Mouse (Mus musculus) macrophage (primary cell): ENCODE results near the gene Hba-a2. TPM values are rescaled to one million over a fixed set of nuclear protein-coding genes. Genes with fewer than 3 reads are reported as not detected.
A peak's percentile ranks its signal among the peaks of the same experiment; 100 is the strongest.
"Not testable (repeated sequence)": the region's sequence is repeated elsewhere in the genome, so short reads cannot be mapped to it uniquely, and the experiment has no call there.

Experiments
- H3K27ac ChIP-seq: fragments of 350-480 bp; formaldehyde crosslinking; 2 replicates; pipeline ENCODE4 v1.9.0; 2021
- H3K36me3 ChIP-seq: fragments of 350-480 bp; formaldehyde crosslinking; 2 replicates; pipeline ENCODE4 v1.9.0; 2021; ENCODE audit errors: inconsistent target
- H3K4me3 ChIP-seq: fragments of 350-480 bp; formaldehyde crosslinking; 2 replicates; pipeline ENCODE4 v1.9.0; 2021; ENCODE audit errors: inconsistent target
- H3K79me2 ChIP-seq: fragments of 350-480 bp; formaldehyde crosslinking; 2 replicates; pipeline ENCODE4 v1.9.0; 2021; ENCODE audit errors: inconsistent target
- WGBS: methylation state at CpG from one replicate; pipeline ENCODE4 v1.1.7; 2026; ENCODE audit warnings: inconsistent platforms; ENCODE audit not compliant: missing documents; 5-methylcytosine and 5-hydroxymethylcytosine counted together
- polyA plus RNA-seq: library from polyadenylated mRNA; stranded (reverse); fragments of 250-400 nt; gene quantifications from 3 replicates; pipeline ENCODE4 v1.2.4, GENCODE M21; 2018; ENCODE audit warnings: inconsistent platforms
- total RNA-seq, 78 experiments: library from RNA; depleted of rRNA; stranded (reverse); fragments of 250-400 nt; gene quantifications; 1 replicate in 9 of 78; 2 replicates in 24 of 78; 3 replicates in 43 of 78; 4 replicates in 2 of 78; pipeline ENCODE4 v1.2.4; 2018; ENCODE audit warnings: inconsistent platforms in 56 of 78

The Hba-a2 gene
- total RNA-seq (2018; cell fraction: chromatin; rRNA removed), result not detected
- under 1 TPM in 1 of 26 experiments, not detected in 25; 0.19 TPM for total RNA-seq (2018; cell fraction: cytosol; rRNA removed)
- 1 to 10 TPM in 1 of 26 experiments, not detected in 25; 3.7 TPM for total RNA-seq (2018; cell fraction: nucleus; rRNA removed)
- polyA plus RNA-seq, result not detected in 3 replicates

DNA sequence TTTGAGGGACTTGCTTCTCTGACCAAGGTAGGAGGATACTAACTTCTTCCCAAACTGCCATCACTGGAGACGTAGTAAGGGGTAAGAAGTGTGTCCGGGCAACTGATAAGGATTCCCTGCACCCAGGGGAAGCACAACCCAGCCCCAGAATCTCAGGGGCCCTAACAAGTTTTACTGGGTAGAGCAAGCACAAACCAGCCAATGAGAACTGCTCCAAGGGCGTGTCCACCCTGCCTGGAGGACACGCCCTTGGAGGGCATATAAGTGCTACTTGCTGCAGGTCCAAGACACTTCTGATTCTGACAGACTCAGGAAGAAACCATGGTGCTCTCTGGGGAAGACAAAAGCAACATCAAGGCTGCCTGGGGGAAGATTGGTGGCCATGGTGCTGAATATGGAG, at the start of gene Hba-a2:
TSS of gene Hba-a2 (plus strand) at position 287 of the 400 bp plus-strand sequence.
- not testable (repeated sequence) for H3K4me3 ChIP-seq, H3K36me3 ChIP-seq, H3K79me2 ChIP-seq, H3K27ac ChIP-seq
- WGBS, result no CpG with 5 or more reads among the region's 4 CpGs

DNA sequence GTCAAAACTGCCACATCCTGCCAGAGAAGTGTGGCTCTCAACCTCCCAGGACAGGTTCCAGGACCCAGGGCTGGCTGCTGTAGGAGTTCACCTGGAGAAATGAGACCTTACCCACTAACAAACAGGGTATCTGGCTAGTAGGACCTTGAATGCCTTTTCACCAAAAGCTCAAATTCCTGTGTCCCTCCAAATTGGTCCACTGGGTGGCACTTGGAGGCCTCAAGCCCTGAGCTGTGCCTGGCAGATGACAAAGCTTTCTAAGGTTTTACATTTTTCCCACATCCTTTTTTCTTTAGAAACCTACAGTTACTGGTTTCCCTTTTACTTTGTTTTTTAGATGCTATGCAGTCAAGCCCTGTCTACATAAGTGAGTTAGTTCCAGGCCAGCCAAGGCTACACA, 49.2 kb upstream of the Hba-a2 start:
- no peak overlapping the region for H3K27ac ChIP-seq
- no peaks in the 10 kb centered on the region for H3K79me2 ChIP-seq
- no peak overlapping the region for H3K4me3 ChIP-seq
- peaks cover 54% of the 10 kb centered on the region for H3K36me3 ChIP-seq

DNA sequence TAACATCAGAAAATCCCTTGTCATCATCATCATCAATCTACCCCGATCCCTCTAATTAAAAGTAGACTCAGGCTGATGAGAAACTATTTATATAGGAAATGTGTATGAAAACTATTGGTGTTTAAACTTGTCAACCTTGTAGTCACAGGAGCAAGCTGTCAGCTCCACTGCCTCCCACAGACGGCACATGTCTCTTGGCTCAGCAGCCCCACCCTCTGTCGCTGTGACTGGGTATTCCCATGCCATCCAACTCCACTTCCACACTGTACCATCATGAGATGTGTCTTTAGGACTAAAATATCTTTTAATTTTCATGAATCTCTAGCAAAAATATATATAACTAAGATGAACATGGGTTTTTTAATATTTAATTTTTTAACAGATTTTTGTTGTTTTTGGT, 47.9 kb upstream of the Hba-a2 start:
- peaks cover 59% of the 10 kb centered on the region for H3K36me3 ChIP-seq
- no peak overlapping the region for H3K27ac ChIP-seq
- H3K4me3 ChIP-seq, result no peak overlapping the region
- 79% methylated on average over 3 of the region's 3 CpGs for WGBS
- no peaks in the 10 kb centered on the region for H3K79me2 ChIP-seq

DNA sequence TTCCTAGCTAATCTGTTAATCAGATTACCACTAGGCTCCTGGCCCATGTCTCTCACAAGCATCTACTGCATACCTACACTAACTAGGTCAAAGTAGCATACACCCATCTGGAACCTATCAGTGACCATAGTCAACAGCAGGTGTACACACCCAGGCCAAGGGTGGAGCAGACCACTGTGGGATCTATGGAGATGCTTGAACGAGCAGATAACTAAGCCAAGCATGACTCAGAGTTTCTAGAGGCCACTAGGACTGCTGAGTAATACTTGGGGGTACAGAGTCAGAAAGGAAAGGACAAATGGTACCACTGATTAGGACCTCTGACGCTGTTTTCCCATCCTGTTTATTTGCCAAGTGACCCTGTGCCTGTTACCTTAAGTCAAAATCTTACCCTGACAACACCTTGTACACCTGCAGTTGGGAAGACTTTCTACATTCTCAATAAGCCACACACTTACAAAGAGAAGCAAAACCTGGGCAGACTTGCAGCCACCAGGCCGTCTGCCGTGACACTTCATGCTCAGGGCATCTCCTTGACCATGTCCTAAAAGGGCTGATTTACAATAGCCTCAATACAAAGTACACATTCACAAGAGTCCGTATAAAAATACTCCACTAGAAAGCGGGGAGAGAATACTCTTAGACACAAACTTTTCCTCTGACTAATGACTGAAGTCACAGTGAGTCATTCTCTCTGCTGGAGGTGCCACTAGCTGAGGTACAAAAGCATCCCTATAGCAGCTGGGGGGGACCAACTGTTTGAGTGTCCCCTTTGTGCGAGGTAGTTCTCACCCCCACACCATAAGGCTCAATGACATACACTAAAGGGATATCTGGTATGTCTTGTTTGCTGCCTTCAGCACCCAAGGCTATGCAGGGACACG, 45.2 kb upstream of the Hba-a2 start:
- Histone ChIP-seq H3K4me3 (no peak overlapping the region), H3K79me2 (no peaks in the 10 kb centered on the region), H3K27ac (no peak overlapping the region), H3K36me3 (peaks cover 60% of the 10 kb centered on the region)
- WGBS, result 86% methylated on average over 7 of the region's 8 CpGs

DNA sequence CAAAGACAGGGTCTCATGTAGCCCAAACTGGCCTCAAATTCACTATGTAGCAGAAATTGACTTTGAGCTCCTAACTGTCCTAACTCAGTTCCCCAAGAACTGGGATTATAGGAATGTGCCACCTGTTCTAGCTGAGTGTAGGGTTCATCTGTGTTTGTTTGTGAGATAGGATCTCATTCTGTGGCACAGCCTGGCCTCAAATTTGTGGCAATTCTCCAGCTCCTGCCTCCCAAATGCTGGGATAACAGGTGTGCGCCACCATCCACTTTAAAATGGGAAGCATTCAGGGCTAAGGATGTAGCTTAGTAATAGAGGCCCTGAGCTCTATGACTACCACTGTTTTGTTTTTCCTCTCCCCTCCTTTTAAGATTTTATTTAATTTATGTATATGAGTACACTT, 43.2 kb upstream of the Hba-a2 start:
- peaks cover 46% of the 10 kb centered on the region; the same call in 1 of the 2 replicates for H3K36me3 ChIP-seq
- WGBS, result 100% methylated on average over 1 of the region's 1 CpGs
- no peaks in the 10 kb centered on the region for H3K79me2 ChIP-seq
- H3K27ac ChIP-seq, result no peak overlapping the region
- no peak overlapping the region for H3K4me3 ChIP-seq

DNA sequence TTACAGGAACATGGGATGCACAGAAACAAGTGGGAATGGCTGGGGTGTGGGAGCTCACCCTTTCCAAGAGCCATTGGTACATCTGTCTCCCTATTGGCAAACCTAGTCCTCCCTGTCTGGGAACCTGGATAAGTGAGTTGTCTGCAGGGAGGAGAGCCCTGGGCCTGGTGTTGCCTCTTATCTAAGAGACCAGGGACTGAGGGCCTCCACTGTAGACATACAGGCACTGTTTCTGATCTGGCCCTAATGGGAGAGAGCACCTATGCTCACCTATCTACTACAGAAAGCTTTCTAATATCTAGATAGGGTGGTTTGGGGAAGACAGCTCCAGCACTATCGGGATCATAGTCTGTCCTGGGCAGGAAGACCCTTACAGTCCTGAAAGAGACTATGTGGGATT, 40.1 kb upstream of the Hba-a2 start:
- Histone ChIP-seq H3K79me2 (no peaks in the 10 kb centered on the region), H3K4me3 (no peak overlapping the region), H3K36me3 (peaks cover 29% of the 10 kb centered on the region; the same call in 1 of the 2 replicates), H3K27ac (no peak overlapping the region)
- 95% methylated on average over 1 of the region's 1 CpGs for WGBS

DNA sequence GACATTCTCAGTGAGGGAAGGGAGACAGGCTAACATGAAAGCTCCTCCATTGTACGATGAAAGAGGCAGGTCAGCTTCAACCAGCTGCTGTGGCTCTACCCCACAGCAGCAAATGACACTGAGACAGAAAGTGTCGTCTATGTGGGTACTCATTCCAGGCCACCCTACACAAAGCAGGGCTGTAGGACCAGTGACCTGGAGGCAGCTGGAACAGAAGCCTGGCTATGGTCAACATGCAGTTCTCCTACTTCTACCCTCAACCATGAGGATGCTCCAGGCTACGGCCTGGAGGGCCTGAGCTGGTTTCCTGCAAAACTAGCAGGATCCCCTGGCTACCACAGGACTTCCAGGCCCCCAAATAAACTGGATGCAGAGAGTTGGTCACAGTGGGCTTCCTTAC, 39.7 kb upstream of the Hba-a2 start:
- Histone ChIP-seq H3K27ac (no peak overlapping the region), H3K36me3 (peaks cover 26% of the 10 kb centered on the region; the same call in 1 of the 2 replicates), H3K4me3 (no peak overlapping the region), H3K79me2 (no peaks in the 10 kb centered on the region)
- WGBS, result 97% methylated on average over 3 of the region's 3 CpGs

DNA sequence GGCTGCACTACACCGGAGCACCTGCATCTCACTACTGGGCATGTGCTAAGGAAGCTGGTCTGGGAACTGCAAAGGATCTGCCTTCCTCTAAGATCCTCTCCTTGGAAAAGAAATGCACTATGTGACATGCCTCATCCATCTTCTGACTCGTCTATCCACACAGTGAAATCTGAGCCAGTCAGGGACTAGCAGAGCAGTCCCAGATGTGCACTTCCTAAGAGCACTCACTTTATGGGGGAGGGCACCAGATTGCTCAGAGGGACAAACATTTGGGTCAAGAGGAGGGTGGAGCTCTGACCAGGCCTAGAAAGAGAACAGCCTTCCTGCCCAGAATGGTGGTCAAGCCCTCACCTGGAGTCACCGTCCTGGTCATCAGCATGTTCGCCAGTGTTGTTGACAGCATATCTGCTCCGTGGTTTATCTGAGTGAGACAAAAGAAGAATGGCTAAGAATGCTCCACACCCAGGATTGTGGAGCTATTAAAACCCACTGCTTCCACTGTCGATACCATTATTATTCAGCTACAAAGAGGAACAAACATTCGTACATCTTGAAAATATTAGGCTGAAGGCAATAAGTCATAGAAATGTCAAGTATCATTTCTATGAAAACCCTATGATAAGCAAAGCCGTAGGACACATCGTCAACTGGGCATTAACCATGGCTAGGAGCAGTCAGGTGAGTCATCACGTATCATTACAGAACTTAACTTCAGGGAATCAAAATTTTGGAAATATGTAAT, 33.4 kb upstream of the Hba-a2 start:
- peaks cover 3% of the 10 kb centered on the region; the same call in 1 of the 2 replicates for H3K36me3 ChIP-seq
- H3K4me3 ChIP-seq, result no peak overlapping the region
- no peak overlapping the region for H3K27ac ChIP-seq
- 91% methylated on average over 10 of the region's 10 CpGs for WGBS
- H3K79me2 ChIP-seq, result peaks cover 30% of the 10 kb centered on the region

DNA sequence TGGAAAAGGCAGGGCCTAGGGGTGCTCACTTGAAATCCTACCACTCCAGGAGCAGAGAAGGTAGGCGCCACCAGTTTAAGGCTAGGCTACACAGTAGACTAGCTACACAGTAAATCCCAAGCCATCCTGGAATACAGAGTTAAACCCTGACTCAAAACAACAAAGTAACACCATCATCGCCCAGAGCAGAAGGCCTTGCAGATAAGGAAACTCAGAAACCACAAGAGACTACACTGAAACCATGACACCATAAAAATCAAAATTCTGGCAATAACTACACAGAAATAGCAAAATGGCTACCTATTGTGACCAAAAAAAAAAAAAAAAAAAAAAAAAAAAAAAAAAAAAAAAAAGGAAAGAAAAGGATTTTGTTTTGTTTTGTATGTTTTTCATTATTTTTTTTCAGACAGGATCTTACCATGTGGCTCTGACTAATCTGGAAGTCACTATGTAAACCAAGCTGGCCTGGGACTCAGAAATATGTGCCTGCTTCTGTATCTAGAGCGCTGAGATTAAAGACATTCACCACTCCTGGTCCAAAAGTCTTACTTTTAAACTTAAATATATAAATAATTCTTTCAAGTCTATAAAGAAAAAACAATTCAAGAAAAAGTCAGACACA, 31.1 kb upstream of the Hba-a2 start:
- Histone ChIP-seq H3K36me3 (peaks cover 1% of the 10 kb centered on the region; the same call in 1 of the 2 replicates), H3K4me3 (no peak overlapping the region), H3K79me2 (peaks cover 30% of the 10 kb centered on the region), H3K27ac (no peak overlapping the region)
- 88% methylated on average over 3 of the region's 3 CpGs for WGBS

DNA sequence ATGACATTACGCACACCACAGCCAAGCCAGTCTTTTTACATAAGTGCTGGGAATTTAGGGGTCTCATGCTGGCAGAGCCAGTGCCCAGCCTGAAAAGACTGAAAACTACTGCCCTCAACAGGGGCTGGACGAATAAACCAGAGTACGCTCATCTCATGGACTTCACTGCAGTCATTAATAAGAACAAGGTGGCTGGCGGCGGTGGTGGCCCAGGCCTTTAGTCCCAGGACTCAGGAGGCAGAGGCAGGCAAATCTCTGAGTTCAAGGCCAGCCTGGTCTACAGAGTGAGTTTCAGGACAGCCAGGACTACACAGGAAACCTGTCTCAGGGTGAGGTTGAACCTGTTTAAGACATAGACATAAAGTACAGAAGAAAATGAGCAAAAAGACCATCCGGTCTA, 30.1 kb upstream of the Hba-a2 start:
- H3K79me2 ChIP-seq, result peaks cover 30% of the 10 kb centered on the region

DNA sequence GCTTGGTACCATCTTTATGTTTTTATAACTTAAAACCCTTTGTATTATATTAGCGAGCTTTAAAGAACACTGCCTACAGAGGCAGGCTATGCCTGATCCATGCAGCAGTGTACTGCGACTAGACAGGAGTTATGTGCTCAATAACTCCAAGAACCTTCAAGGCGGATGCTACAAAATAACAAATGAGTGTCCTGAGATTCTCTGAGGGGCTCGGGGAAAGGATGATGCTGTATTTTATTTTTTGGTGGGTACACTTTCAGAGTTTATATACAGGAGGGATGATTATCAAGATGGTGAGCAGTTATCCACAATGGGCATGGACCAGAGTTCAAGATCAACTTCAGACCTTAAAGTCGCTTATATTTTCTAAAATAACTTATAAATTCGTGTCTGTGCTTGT, 29.5 kb upstream of the Hba-a2 start:
- peak overlapping the region; percentile 52 for H3K27ac ChIP-seq
- no peaks in the 10 kb centered on the region; the same call in 1 of the 2 replicates for H3K36me3 ChIP-seq
- WGBS, result 37% methylated on average over 6 of the region's 6 CpGs

More for the DNA sequence above, 30.1 kb upstream of the Hba-a2 start:
- H3K4me3 ChIP-seq, result no peak overlapping the region
- H3K36me3 ChIP-seq, result no peaks in the 10 kb centered on the region; the same call in 1 of the 2 replicates
- WGBS, result 92% methylated on average over 5 of the region's 6 CpGs
- H3K27ac ChIP-seq, result no peak overlapping the region

DNA sequence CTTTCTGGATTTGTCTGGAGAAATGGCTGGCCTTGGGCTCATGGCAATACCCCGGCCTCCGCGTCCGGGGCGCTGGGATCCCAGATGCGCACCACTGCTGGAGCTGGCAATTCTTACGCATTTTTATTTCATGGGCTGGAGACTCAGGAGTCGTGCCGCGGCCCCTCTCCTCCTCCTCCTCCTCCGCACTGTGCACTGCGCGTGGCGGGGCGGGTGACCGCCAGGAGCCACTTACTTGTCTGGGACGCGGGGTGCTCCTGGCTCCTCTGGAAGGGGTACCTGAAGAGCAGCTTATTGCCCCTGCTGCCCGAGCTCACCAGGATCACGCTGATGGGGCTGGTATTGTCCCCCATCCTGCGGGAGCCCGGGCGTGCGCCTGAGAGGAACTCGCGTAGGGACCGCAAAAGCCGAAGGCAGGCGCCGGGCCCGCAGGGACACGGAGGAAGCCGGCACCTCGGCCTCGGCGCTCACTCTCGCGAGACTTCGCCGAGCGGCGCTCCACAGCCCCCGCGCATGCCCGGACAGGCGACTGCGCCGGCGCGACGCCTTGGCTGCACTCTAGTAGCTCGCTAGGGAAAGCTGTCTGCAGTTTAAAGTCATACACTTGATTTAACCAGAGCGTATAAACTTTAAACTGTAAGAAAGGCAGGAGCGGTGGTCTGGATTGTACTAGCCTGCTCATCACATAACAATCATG, 29.0 kb upstream of the Hba-a2 start, which contains the start of gene Nprl3:
TSS of gene Nprl3 (minus strand) at position 520 of the 697 bp plus-strand sequence.
- H3K27ac ChIP-seq, result peak within 1 kb of the TSS; percentile 52
- H3K4me3 ChIP-seq, result peak within 1 kb of the TSS; percentile 83
- H3K79me2 ChIP-seq, result peaks cover 30% of the 10 kb centered on the region
- WGBS, result 0% methylated on average over 50 of the region's 54 CpGs
- no peaks in the 10 kb centered on the region; the same call in 1 of the 2 replicates for H3K36me3 ChIP-seq

More for the DNA sequence above, 29.5 kb upstream of the Hba-a2 start:
- Histone ChIP-seq H3K4me3 (peak overlapping the region; percentile 83), H3K79me2 (peaks cover 30% of the 10 kb centered on the region)

DNA sequence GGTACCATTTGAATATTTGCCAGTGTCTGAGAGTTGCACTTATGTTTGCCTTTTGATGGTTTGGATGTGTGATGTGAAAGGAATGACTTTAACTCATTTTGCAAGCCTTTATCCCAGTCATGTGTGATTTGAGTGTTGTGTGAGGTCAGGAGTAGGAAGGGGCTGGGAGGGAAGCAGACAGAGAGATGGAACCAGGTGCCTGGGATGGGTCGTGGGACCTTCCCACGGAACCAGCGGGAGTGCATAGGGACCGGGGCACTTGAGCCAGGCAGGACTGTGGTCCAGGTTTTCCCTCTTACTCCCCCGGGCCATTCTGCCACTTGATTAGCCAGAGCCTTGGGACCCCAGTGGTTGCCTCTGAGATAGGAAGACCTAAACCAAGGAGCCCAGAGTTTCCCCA, 28.3 kb upstream of the Hba-a2 start:
- no peak overlapping the region for H3K27ac ChIP-seq
- H3K36me3 ChIP-seq, result no peaks in the 10 kb centered on the region
- H3K79me2 ChIP-seq, result peaks cover 30% of the 10 kb centered on the region
- WGBS, result 45% methylated on average over 3 of the region's 5 CpGs
- peak overlapping the region; percentile 8; the same call in 1 of the 2 replicates for H3K4me3 ChIP-seq

DNA sequence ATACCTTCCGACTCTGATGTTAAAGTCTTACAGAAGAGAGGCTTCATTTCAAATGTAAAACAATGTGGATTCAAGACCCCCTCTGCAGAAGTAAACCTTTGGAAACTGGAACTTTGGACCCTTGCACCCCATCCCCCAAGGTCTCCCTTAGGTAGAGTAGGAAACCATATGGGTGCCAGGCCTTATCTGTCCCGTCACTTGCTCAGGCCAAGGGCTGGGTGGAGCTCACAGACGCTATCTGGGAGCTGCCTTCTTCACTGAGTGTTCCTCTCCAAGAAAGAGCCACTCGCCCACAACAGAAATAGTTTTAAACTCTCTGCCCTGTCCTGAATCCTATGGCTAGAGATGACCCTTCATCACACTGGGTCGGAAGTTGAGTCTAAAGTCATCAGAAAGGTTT, 27.3 kb upstream of the Hba-a2 start:
- no peak overlapping the region for H3K27ac ChIP-seq
- WGBS, result 93% methylated on average over 5 of the region's 5 CpGs

More for the DNA sequence above, 27.3 kb upstream of the Hba-a2 start:
- Histone ChIP-seq H3K4me3 (no peak overlapping the region), H3K36me3 (no peaks in the 10 kb centered on the region), H3K79me2 (peaks cover 26% of the 10 kb centered on the region)
